10 mouse cellular contexts compared by ENCODE assay signal in genomic region chr3:96496620-96497275, GRCm38 (mm10). TPM values are rescaled to one million over a fixed set of nuclear protein-coding genes. Genes with fewer than 3 reads are reported as not detected.
DNase-seq lines count a peak whose midpoint lies in the region; ATAC-seq and TF ChIP-seq lines count a peak whose summit lies in the region.
"Not testable (repeated sequence)": the region's sequence is repeated elsewhere in the genome, so short reads cannot be mapped to it uniquely, and the experiment has no call there.
"Had no signal": no experiment of that assay in that cellular context is flagged by ENCODE, and none has a peak within 500 bp of the region (broad histone marks: within the 10 kb centered on the region; RNA-seq: fewer than 3 reads in every experiment).

No protein-coding gene starts in this region.

- H3K27ac ChIP-seq in embryonic facial prominence, embryonic 14.5 days (replicated peaks; ENCODE audit: low read depth, low read length); heart, adult 2 months; hindbrain, embryonic 16.5 days (ENCODE audit: low read depth, low read length); limb, embryonic 11.5 days (replicated peaks; ENCODE audit: low read depth, low read length); lung, embryonic 15.5 days; neural tube, embryonic 12.5 days: not testable (repeated sequence)

- H3K27me3 ChIP-seq in embryonic facial prominence, embryonic 14.5 days (replicated peaks; ENCODE audit: control insufficient read depth, insufficient read depth, low read length); heart, adult 2 months (ENCODE audit: control insufficient read depth, insufficient read depth, low read length); hindbrain, embryonic 16.5 days (replicated peaks; ENCODE audit: control insufficient read depth, insufficient read depth, low read length); limb, embryonic 11.5 days (ENCODE audit: control insufficient read depth, insufficient read depth, low read length); lung, embryonic 15.5 days; neural tube, embryonic 12.5 days (replicated peaks): not testable (repeated sequence)

- WGBS in embryonic facial prominence, embryonic 14.5 days, result 14% methylated on average over 14 of the region's 14 CpGs
- WGBS in heart, adult 2 months, result 53% methylated on average over 14 of the region's 14 CpGs
- WGBS in hindbrain, embryonic 16.5 days, result 17% methylated on average over 13 of the region's 14 CpGs
- WGBS in limb, embryonic 11.5 days, result 15% methylated on average over 14 of the region's 14 CpGs
- 19% methylated on average over 14 of the region's 14 CpGs for WGBS in lung, embryonic 15.5 days
- WGBS in neural tube, embryonic 12.5 days, result 11% methylated on average over 14 of the region's 14 CpGs

- not testable (repeated sequence) for TF ChIP-seq CTCF in heart, adult 2 months (IDR thresholded peaks at IDR 0.05)

- TF ChIP-seq POLR2A in heart, adult 2 months (IDR thresholded peaks at IDR 0.05; ENCODE audit: insufficient read depth, low read depth, low read length), result not testable (repeated sequence)

- intact Hi-C loops in heart, adult 2 months (cut with DNase I), result not testable (repeated sequence)

- H3K4me1 ChIP-seq in embryonic facial prominence, embryonic 14.5 days (ENCODE audit: control insufficient read depth, insufficient read depth, low read length); heart, adult 2 months (ENCODE audit: control insufficient read depth, insufficient read depth, low read length); hindbrain, embryonic 16.5 days (ENCODE audit: control insufficient read depth, insufficient read depth, low read depth, low read length); limb, embryonic 11.5 days (ENCODE audit: control insufficient read depth, insufficient read depth, low read length); lung, embryonic 15.5 days; neural tube, embryonic 12.5 days: not testable (repeated sequence)

- not testable (repeated sequence) for H3K79me2 ChIP-seq in heart, adult 2 months (replicated peaks; ENCODE audit: control insufficient read depth, insufficient read depth, low read length)

- H3K4me2 ChIP-seq in embryonic facial prominence, embryonic 14.5 days (ENCODE audit: low read depth, low read length), result peak overlapping the region; percentile 90
- H3K4me2 ChIP-seq in hindbrain, embryonic 16.5 days (ENCODE audit: low read length), result peak overlapping the region; percentile 82
- peak overlapping the region; percentile 66 for H3K4me2 ChIP-seq in limb, embryonic 11.5 days (ENCODE audit: low read depth, severe bottlenecking)
- H3K4me2 ChIP-seq in lung, embryonic 15.5 days, result peak overlapping the region; percentile 89
- peak overlapping the region; percentile 86 for H3K4me2 ChIP-seq in neural tube, embryonic 12.5 days (replicated peaks)

- DNase-seq in MEL-GATA-1-ER (ENCODE audit: extremely low read depth, low read depth), result peak; percentile 70
- DNase-seq in embryonic facial prominence, embryonic 14.5 days (ENCODE audit: low spot score); heart, adult 2 months; limb, embryonic 11.5 days (ENCODE audit: low spot score): not testable (repeated sequence)

- not testable (repeated sequence) for TF ChIP-seq EP300 in heart, adult 2 months (IDR thresholded peaks at IDR 0.05; ENCODE audit: insufficient read depth, low read depth, low read length)

- not testable (repeated sequence) for H3K36me3 ChIP-seq in embryonic facial prominence, embryonic 14.5 days (ENCODE audit: control insufficient read depth, insufficient read depth, low read length); heart, adult 2 months (ENCODE audit: control insufficient read depth, insufficient read depth, low read length); hindbrain, embryonic 16.5 days (ENCODE audit: control insufficient read depth, insufficient read depth, low read length); limb, embryonic 11.5 days (ENCODE audit: control insufficient read depth, insufficient read depth, low read length); lung, embryonic 15.5 days; neural tube, embryonic 12.5 days

- H3K9me3 ChIP-seq in embryonic facial prominence, embryonic 14.5 days (ENCODE audit: control insufficient read depth, low read length); hindbrain, embryonic 16.5 days (ENCODE audit: control insufficient read depth, low read length); limb, embryonic 11.5 days (ENCODE audit: control insufficient read depth, low read length); lung, embryonic 15.5 days; neural tube, embryonic 12.5 days: not testable (repeated sequence)

- H3K4me3 ChIP-seq in embryonic facial prominence, embryonic 14.5 days (ENCODE audit: low read depth, low read length), result peak overlapping the region; percentile 64
- peak overlapping the region; percentile 51 for H3K4me3 ChIP-seq in heart, adult 2 months
- H3K4me3 ChIP-seq in hindbrain, embryonic 16.5 days (ENCODE audit: low read length), result peak overlapping the region; percentile 61
- peak overlapping the region; percentile 39 for H3K4me3 ChIP-seq in limb, embryonic 11.5 days (ENCODE audit: low read depth, low read length)
- H3K4me3 ChIP-seq in lung, embryonic 15.5 days, result peak overlapping the region; percentile 57
- peak overlapping the region; percentile 40 for H3K4me3 ChIP-seq in neural tube, embryonic 12.5 days

- ATAC-seq in embryonic facial prominence, embryonic 14.5 days (ENCODE audit: low read depth); hindbrain, embryonic 16.5 days; limb, embryonic 11.5 days (ENCODE audit: insufficient number of reproducible peaks, low FRiP score, low TSS enrichment, low read depth); lung, embryonic 15.5 days (ENCODE audit: borderline replicate concordance, extremely low read depth, low FRiP score, low TSS enrichment); neural tube, embryonic 12.5 days (ENCODE audit: low FRiP score, low read depth): not testable (repeated sequence)

- peak overlapping the region; percentile 53 for H3K9ac ChIP-seq in embryonic facial prominence, embryonic 14.5 days (ENCODE audit: low read depth, low read length)
- not testable (repeated sequence) for H3K9ac ChIP-seq in heart, adult 2 months (ENCODE audit: low read depth, low read length); hindbrain, embryonic 16.5 days (ENCODE audit: low read depth, low read length); limb, embryonic 11.5 days (ENCODE audit: low read length); neural tube, embryonic 12.5 days
- H3K9ac ChIP-seq in lung, embryonic 15.5 days, result peak overlapping the region; percentile 50

RNA-seq across cellular contexts. Expression of gene Hfe2, which starts 28.2 kb away (rescaled TPM):
- 28.3 and 36.4 TPM in 2 replicates for polyA plus RNA-seq in embryonic facial prominence, embryonic 14.5 days (2014; fragmentation: Nextera tagmentation; extraction: Ambion mirVana)
- total RNA-seq in heart, adult 2 months (2021), result 100 to 1,000 TPM; 289 to 295 TPM
- polyA plus RNA-seq in heart, adult 2 months (2012; rRNA removed), result 199 and 261 TPM in 2 replicates
- polyA plus RNA-seq in hindbrain, embryonic 16.5 days (2015; fragmentation: Nextera tagmentation; extraction: Ambion mirVana), result 3.3 and 3.5 TPM in 2 replicates
- polyA plus RNA-seq in limb, embryonic 11.5 days (2014; fragmentation: Nextera tagmentation; extraction: Ambion mirVana), result 1.7 and 1.8 TPM in 2 replicates
- polyA plus RNA-seq in lung, embryonic 15.5 days (2015; fragmentation: Nextera tagmentation; extraction: Ambion mirVana), result 0.55 and 0.57 TPM in 2 replicates
- 1.9 and 2.7 TPM in 2 replicates for polyA plus RNA-seq in neural tube, embryonic 12.5 days (2016; fragmentation: Nextera tagmentation; extraction: Ambion mirVana)

RNA-seq across cellular contexts. Expression of gene BC107364, which starts 44.6 kb away (rescaled TPM):
- not detected in 2 replicates for polyA plus RNA-seq in embryonic facial prominence, embryonic 14.5 days (2014; fragmentation: Nextera tagmentation; extraction: Ambion mirVana)
- not detected for total RNA-seq in heart, adult 2 months (2021)
- 0.15 TPM in 1 of 2 replicates, not detected in the other for polyA plus RNA-seq in heart, adult 2 months (2012; rRNA removed)
- not detected in 2 replicates for polyA plus RNA-seq in hindbrain, embryonic 16.5 days (2015; fragmentation: Nextera tagmentation; extraction: Ambion mirVana)
- polyA plus RNA-seq in limb, embryonic 11.5 days (2014; fragmentation: Nextera tagmentation; extraction: Ambion mirVana), result not detected in 2 replicates
- polyA plus RNA-seq in lung, embryonic 15.5 days (2015; fragmentation: Nextera tagmentation; extraction: Ambion mirVana), result 0.14 TPM in 1 of 2 replicates, not detected in the other
- not detected in 2 replicates for polyA plus RNA-seq in neural tube, embryonic 12.5 days (2016; fragmentation: Nextera tagmentation; extraction: Ambion mirVana)
- total RNA-seq: adrenal gland, adult 8-10 months; gastrocnemius, postnatal 4 days; layer of hippocampus, postnatal 14 days had no signal
